Mouse (Mus musculus) limb, embryonic 15.5 days (tissue): ENCODE results near the gene Iqcj. TPM values are rescaled to one million over a fixed set of nuclear protein-coding genes. Genes with fewer than 3 reads are reported as not detected.
A peak's percentile ranks its signal among the peaks of the same experiment; 100 is the strongest.

Experiments
- ATAC-seq: fragments of 200-750 bp; cut with Nextera tagmentation; 2 replicates; pipeline ENCODE4 v1.8.0; 2017; ENCODE audit warnings: low read depth, moderate TSS enrichment; ENCODE audit not compliant: insufficient number of reproducible peaks, low FRiP score, low TSS enrichment
- H3K27ac ChIP-seq: fragments of 300-500 bp; sonication (generic); 2 replicates; pipeline ENCODE4 v1.5.1; 2015; ENCODE audit warnings: moderate library complexity, mild to moderate bottlenecking, inconsistent platforms
- H3K27me3 ChIP-seq: fragments of 300-500 bp; sonication (generic); 2 replicates; pipeline ENCODE4 v1.6.1; 2015; ENCODE audit warnings: inconsistent platforms
- H3K36me3 ChIP-seq: fragments of 300-500 bp; sonication (generic); 2 replicates; pipeline ENCODE4 v1.6.1; 2015; ENCODE audit warnings: inconsistent platforms
- H3K4me1 ChIP-seq: fragments of 300-500 bp; sonication (generic); 2 replicates; pipeline ENCODE4 v1.6.1; 2015; ENCODE audit warnings: inconsistent platforms
- H3K4me2 ChIP-seq: fragments of 300-500 bp; sonication (generic); 2 replicates; pipeline ENCODE4 v1.6.1; 2015; ENCODE audit warnings: mild to moderate bottlenecking, inconsistent platforms
- H3K4me3 ChIP-seq: fragments of 300-500 bp; sonication (generic); 2 replicates; pipeline ENCODE4 v1.5.1; 2015; ENCODE audit warnings: mild to moderate bottlenecking, inconsistent platforms
- H3K9ac ChIP-seq: fragments of 300-500 bp; sonication (generic); 2 replicates; pipeline ENCODE4 v1.6.1; 2015; ENCODE audit warnings: inconsistent platforms
- H3K9me3 ChIP-seq: fragments of 300-500 bp; sonication (generic); 2 replicates; pipeline ENCODE4 v1.6.1; 2016; ENCODE audit warnings: inconsistent platforms
- WGBS: fragments of 180-500 bp; shearing (Covaris S2); methylation state at CpG from one replicate; pipeline ENCODE4 v1.1.7; 2015; 5-methylcytosine and 5-hydroxymethylcytosine counted together
- polyA plus RNA-seq: library from polyadenylated mRNA; unstranded; fragments of >200 nt; fragmentation: Nextera tagmentation; extraction: Ambion mirVana; gene quantifications from 2 replicates; pipeline ENCODE4 v1.2.1, GENCODE M21; 2015

Iqcj gene
- polyA plus RNA-seq, 1 experiment from 2014 or later = 0.15 TPM

DNA sequence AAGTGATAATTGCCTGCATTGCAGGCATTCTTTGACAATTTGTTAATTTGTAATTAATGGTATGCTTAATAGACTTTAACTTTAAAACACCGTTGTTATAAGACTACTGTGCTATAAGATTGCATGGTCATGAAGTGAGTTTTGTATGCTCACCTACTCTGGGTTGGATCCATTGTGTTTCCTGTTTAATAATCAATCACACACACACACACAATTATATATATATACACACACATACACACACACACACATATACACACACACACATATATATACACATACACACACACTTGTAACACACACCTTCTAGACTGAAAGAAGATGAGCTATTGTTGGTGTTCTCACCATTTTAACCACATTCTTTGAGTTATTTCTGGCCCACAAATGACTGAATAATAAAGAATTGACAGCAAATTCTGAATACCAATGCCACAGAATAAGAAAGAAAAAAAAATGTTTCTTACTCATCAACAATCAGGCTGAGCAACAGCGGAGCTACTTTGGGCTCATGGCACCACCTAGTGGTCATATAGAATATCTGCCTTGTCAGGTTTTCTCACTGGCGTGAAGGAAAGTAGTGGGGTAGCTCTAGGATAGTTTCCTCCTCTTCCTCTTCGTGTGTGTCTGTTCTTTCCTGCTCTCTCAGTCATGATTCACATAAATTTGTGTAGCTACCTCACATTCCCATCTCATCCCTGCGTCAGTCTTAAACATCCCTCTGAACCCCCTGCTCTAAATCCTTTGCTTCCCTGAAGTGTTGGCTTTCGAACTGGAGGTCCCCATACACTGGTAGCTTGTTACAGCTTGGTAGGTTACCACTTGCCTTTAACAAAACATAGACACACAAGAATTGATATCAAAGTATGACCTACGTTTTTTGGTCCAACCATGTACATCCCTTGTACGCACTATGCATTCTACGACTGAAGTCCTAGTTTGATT lies 153.7 kb downstream of the Iqcj start:
- WGBS = 48% methylated on average over 9 of the region's 9 CpGs
- no peak overlapping the region for H3K27ac ChIP-seq
- H3K9ac ChIP-seq = no peak overlapping the region
- no peaks in the 10 kb centered on the region for H3K9me3 ChIP-seq
- no peaks in the 10 kb centered on the region for H3K36me3 ChIP-seq
- H3K4me3 ChIP-seq = no peak overlapping the region
- H3K4me2 ChIP-seq = no peak overlapping the region
- H3K4me1 ChIP-seq = no peaks in the 10 kb centered on the region
- ATAC-seq = no peak
- H3K27me3 ChIP-seq = peaks cover 11% of the 10 kb centered on the region

- H3K36me3 ChIP-seq = no peaks in the 10 kb centered on the region
Measured at GRCm38 (mm10) chr3:68053538-68053937, 161.5 kb downstream of the Iqcj start.

DNA sequence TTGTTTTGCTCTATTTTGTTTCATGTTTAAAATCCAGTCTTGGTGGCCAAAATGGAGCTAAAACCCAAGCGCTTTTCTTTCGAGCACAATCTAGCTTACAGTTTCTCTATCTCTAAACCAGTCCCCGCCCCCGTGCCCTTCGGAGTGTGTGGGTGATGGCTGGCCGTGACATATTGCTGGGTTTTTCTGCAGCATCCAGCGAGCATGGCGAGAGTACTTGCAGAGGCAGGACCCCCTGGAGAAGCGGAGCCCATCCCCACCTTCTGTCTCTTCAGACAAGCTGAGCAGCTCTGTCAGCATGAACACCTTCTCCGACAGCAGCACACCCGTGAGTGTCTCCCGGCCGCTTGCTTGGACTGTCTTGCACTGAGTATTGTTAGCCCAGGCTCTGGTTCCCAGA lies 163.1 kb downstream of the Iqcj start:
- Histone ChIP-seq H3K9ac (no peak overlapping the region), H3K9me3 (no peaks in the 10 kb centered on the region), H3K4me1 (no peaks in the 10 kb centered on the region), H3K27ac (no peak overlapping the region), H3K4me3 (no peak overlapping the region), H3K4me2 (no peak overlapping the region), H3K36me3 (no peaks in the 10 kb centered on the region), H3K27me3 (peaks cover 15% of the 10 kb centered on the region)
- no peak for ATAC-seq
- 59% methylated on average over 13 of the region's 13 CpGs for WGBS

More at GRCm38 (mm10) chr3:68053538-68053937, 161.5 kb downstream of the Iqcj start:
- H3K27ac ChIP-seq = no peak overlapping the region
- H3K9ac ChIP-seq = no peak overlapping the region
- no peak overlapping the region for H3K4me2 ChIP-seq
- no peak overlapping the region for H3K4me3 ChIP-seq
- ATAC-seq = no peak
- H3K27me3 ChIP-seq = peaks cover 15% of the 10 kb centered on the region
- no peaks in the 10 kb centered on the region for H3K4me1 ChIP-seq
- WGBS = 47% methylated on average over 2 of the region's 2 CpGs
- H3K9me3 ChIP-seq = no peaks in the 10 kb centered on the region

- Histone ChIP-seq H3K36me3 (no peaks in the 10 kb centered on the region), H3K4me2 (peak overlapping the region; percentile 12; the same call in 1 of the 2 replicates), H3K27me3 (peaks cover 15% of the 10 kb centered on the region), H3K27ac (no peak overlapping the region), H3K4me3 (peak overlapping the region; percentile 14), H3K9me3 (no peaks in the 10 kb centered on the region), H3K9ac (no peak overlapping the region), H3K4me1 (no peaks in the 10 kb centered on the region)
- no peak for ATAC-seq
- 56% methylated on average over 23 of the region's 23 CpGs for WGBS
Measured at GRCm38 (mm10) chr3:68056373-68057275, 164.6 kb downstream of the Iqcj start.

- no peak overlapping the region for H3K4me3 ChIP-seq
- no peaks in the 10 kb centered on the region for H3K4me1 ChIP-seq
- H3K27me3 ChIP-seq = peaks cover 20% of the 10 kb centered on the region
- 44% methylated on average over 2 of the region's 2 CpGs for WGBS
- no peak overlapping the region for H3K27ac ChIP-seq
- no peak overlapping the region for H3K9ac ChIP-seq
- H3K4me2 ChIP-seq = no peak overlapping the region
- H3K36me3 ChIP-seq = no peaks in the 10 kb centered on the region
- H3K9me3 ChIP-seq = no peaks in the 10 kb centered on the region
- no peak for ATAC-seq
Measured at GRCm38 (mm10) chr3:68059162-68059800, 167.3 kb downstream of the Iqcj start.

- WGBS = 23% methylated on average over 12 of the region's 12 CpGs
- H3K4me3 ChIP-seq = no peak within 1 kb of the TSS
Measured at GRCm38 (mm10) chr3:68064731-68065130, 172.7 kb downstream of the Iqcj start, which contains the start of gene Schip1. Gene Schip1, plus strand, starts transcription at chr3:68064802.

GRCm38 (mm10) chr3:68071395-68072386 lies 179.7 kb downstream of the Iqcj start:
- no peaks in the 10 kb centered on the region for H3K9me3 ChIP-seq
- WGBS = 46% methylated on average over 9 of the region's 9 CpGs
- H3K4me1 ChIP-seq = no peaks in the 10 kb centered on the region
- H3K4me2 ChIP-seq = no peak overlapping the region
- ATAC-seq = no peak; the same call in 1 of the 2 replicates
- H3K4me3 ChIP-seq = no peak overlapping the region
- peaks cover 9% of the 10 kb centered on the region; the same call in 1 of the 2 replicates for H3K27me3 ChIP-seq
- no peak overlapping the region for H3K27ac ChIP-seq
- no peaks in the 10 kb centered on the region for H3K36me3 ChIP-seq
- H3K9ac ChIP-seq = no peak overlapping the region

More at GRCm38 (mm10) chr3:68064731-68065130, 172.7 kb downstream of the Iqcj start, which contains the start of gene Schip1:
- Histone ChIP-seq H3K4me1 (no peaks in the 10 kb centered on the region), H3K9me3 (no peaks in the 10 kb centered on the region), H3K27ac (no peak within 1 kb of the TSS), H3K4me2 (no peak within 1 kb of the TSS), H3K36me3 (no peaks in the 10 kb centered on the region), H3K27me3 (peaks cover 11% of the 10 kb centered on the region), H3K9ac (no peak within 1 kb of the TSS)
- ATAC-seq = no peak

DNA sequence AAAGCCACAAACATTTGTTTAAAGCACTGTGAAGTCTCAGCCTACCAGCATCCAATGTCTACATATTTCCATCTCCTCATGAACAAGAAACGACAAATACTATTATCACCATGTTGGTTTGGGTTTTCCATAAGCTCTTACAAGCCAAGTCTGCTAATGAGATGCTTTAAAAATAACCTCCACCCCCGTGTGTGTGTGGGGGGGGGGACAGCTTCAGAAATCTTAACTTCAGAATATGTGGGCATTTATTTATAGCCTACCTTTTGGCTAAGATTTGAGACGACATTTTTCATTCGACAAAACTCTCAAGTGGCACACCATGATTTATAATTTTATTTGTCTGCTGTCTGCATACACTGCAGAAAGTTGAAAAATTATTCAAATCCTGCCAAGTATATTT lies 185.4 kb downstream of the Iqcj start:
- Histone ChIP-seq H3K9me3 (no peaks in the 10 kb centered on the region), H3K27ac (no peak overlapping the region), H3K9ac (no peak overlapping the region), H3K4me3 (no peak overlapping the region), H3K36me3 (no peaks in the 10 kb centered on the region), H3K4me1 (no peaks in the 10 kb centered on the region), H3K27me3 (no peaks in the 10 kb centered on the region), H3K4me2 (no peak overlapping the region)
- 58% methylated on average over 4 of the region's 4 CpGs for WGBS
- ATAC-seq = no peak

- ATAC-seq = no peak
- H3K27me3 ChIP-seq = no peaks in the 10 kb centered on the region
- no peak overlapping the region for H3K4me3 ChIP-seq
- no peak overlapping the region for H3K9ac ChIP-seq
- H3K4me2 ChIP-seq = no peak overlapping the region
- WGBS = 94% methylated on average over 2 of the region's 2 CpGs
- H3K9me3 ChIP-seq = no peaks in the 10 kb centered on the region
- no peaks in the 10 kb centered on the region for H3K36me3 ChIP-seq
- no peak overlapping the region for H3K27ac ChIP-seq
- no peaks in the 10 kb centered on the region for H3K4me1 ChIP-seq
Measured at GRCm38 (mm10) chr3:68085024-68085423, 193.0 kb downstream of the Iqcj start.

DNA sequence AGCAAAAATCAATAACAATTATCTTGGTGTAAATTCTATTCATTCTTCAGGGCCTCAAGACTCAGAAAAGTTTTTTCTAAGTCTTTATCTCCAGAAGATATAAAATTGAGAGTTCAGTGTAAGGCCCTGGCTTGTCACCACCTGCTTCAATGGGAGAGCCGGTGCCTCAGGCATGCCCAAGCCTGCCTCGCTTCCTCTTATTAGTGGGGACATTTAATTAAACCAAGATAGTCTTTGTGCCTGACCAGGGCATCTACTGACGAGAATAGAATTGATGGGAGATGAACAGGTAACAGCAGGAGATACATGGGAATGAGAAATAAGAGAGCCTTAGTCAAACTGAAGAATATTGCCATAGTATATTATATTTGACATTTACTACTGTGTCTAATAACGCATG lies 200.1 kb downstream of the Iqcj start:
- ATAC-seq = no peak
- H3K9me3 ChIP-seq = no peaks in the 10 kb centered on the region
- WGBS = 42% methylated on average over 4 of the region's 4 CpGs
- H3K4me1 ChIP-seq = no peaks in the 10 kb centered on the region
- H3K27me3 ChIP-seq = peaks cover 36% of the 10 kb centered on the region
- H3K27ac ChIP-seq = no peak overlapping the region
- H3K4me3 ChIP-seq = no peak overlapping the region
- H3K36me3 ChIP-seq = no peaks in the 10 kb centered on the region
- no peak overlapping the region for H3K9ac ChIP-seq
- no peak overlapping the region for H3K4me2 ChIP-seq
